Mouse (Mus musculus) heart, adult 11 months (tissue): Measurements from ENCODE around the gene Naa20.
A peak's percentile ranks its signal among the peaks of the same experiment; 100 is the strongest.

ENCODE experiments used
- DNase-seq: peaks from one replicate; pipeline ENCODE4 v3.0.0; 2022

The Naa20 gene

GRCm38 (mm10) chr2:145952726-145953125 is 50.8 kb downstream of the Naa20 start:
- DNase-seq: no peak

GRCm38 (mm10) chr2:145955844-145956243 is 53.9 kb downstream of the Naa20 start:
- DNase-seq: peak; percentile 29

GRCm38 (mm10) chr2:145956318-145956717 is 54.4 kb downstream of the Naa20 start:
- no peak for DNase-seq

- no peak for DNase-seq
Measured at GRCm38 (mm10) chr2:145957450-145957849, 55.6 kb downstream of the Naa20 start.

- peak; percentile 22 for DNase-seq
Measured at GRCm38 (mm10) chr2:145958097-145958496, 56.2 kb downstream of the Naa20 start.

- peak; percentile 40 for DNase-seq
Measured at GRCm38 (mm10) chr2:145958551-145958950, 56.7 kb downstream of the Naa20 start.

- peak; percentile 45 for DNase-seq
Measured at GRCm38 (mm10) chr2:145961861-145962260, 60.0 kb downstream of the Naa20 start.
